Mouse (Mus musculus): Measurements from ENCODE around the gene Igfbp5.

Igfbp5 gene

GRCm38 (mm10) chr1:72811061-72811460 is 63.6 kb downstream of the Igfbp5 start:
- no peak for DNase-seq (ENCODE audit: low spot score in 2 of 2)

DNA sequence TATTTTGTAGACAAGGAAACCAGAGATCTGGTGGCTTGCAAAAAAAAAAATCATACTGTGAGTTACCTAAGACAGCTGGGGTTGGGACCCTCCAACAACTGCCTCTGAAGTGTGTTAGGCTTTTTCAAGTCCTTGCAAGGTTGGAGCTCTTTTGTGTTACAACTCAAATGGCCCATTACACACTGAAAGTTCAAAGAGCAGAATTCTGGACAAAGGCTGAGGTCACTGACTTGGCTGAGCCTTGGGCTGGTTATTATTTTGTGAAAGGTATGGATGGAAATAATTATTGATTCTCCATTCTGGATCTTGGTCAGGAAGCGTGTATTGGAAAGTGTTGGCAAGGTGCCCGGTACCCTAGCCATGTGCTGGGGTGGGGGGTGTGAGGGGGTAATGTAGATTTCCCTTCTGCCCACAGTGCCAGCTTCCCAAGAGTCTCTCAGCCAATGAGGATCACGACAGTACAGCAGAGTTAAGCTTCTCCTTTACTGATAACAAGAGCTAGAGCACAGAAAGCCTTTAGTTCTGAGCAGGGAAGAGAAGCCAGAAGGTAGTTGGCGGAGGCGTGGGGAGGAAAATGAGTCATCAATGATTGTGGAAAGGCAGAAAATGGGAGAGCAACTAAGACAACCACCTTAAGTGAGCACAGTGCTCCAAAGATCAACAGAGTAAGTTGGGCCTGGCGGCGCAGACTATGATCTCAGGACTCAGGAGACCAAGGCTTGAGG is 64.6 kb downstream of the Igfbp5 start:
- no peak for DNase-seq (ENCODE audit: low spot score in 2 of 2)

- DNase-seq (ENCODE audit: low spot score in 2 of 2), result no peak
These were observed 65.4 kb downstream of the Igfbp5 start for GRCm38 (mm10) chr1:72809304-72809703.

All from spleen, postnatal 14 days (tissue).